Mouse (Mus musculus) bone marrow, adult 2 months (tissue): Measurements from ENCODE around the gene Mtmr10.

Experiments used
- CTCF ChIP-seq: fragments of 200-500 bp; IDR thresholded peaks from 2 replicates; pipeline ENCODE4 v1.5.1; 2011; ENCODE audit warnings: low read length, control low read depth; ENCODE audit not compliant: control insufficient read depth, insufficient read depth
- POLR2A ChIP-seq: fragments of 200-500 bp; IDR thresholded peaks from 2 replicates; pipeline ENCODE4 v1.6.1; 2011; ENCODE audit warnings: low read depth, mild to moderate bottlenecking, control low read depth, low read length, borderline replicate concordance; ENCODE audit not compliant: control insufficient read depth

- TF ChIP-seq POLR2A = no peak
- no peak for TF ChIP-seq CTCF
Observed at GRCm38 (mm10) chr7:64286566-64286965, 887 bp upstream of the Mtmr10 start.
